In genomic region chr9:105857773-105858172, GRCm38 (mm10) we compare ENCODE assay signal across 9 mouse cellular contexts. TPM values are rescaled to one million over a fixed set of nuclear protein-coding genes. Genes with fewer than 3 reads are reported as not detected.
DNase-seq lines count a peak whose midpoint lies in the region; ATAC-seq and TF ChIP-seq lines count a peak whose summit lies in the region.
"Had no signal": no experiment of that assay in that cellular context is flagged by ENCODE, and none has a peak within 500 bp of the region (broad histone marks: within the 10 kb centered on the region; RNA-seq: fewer than 3 reads in every experiment).

No protein-coding gene starts in this region.

- no peaks in the 10 kb centered on the region for H3K4me1 ChIP-seq in cortical plate, adult 2 months (ENCODE audit: control insufficient read depth, insufficient read depth, low read length)
- no peaks in the 10 kb centered on the region for H3K4me1 ChIP-seq in lung, embryonic 15.5 days

- 10% methylated on average over 6 of the region's 6 CpGs for WGBS in lung, embryonic 15.5 days

- no peak overlapping the region for H3K27ac ChIP-seq in cortical plate, adult 2 months (ENCODE audit: insufficient read depth, low read length)
- H3K27ac ChIP-seq in lung, embryonic 15.5 days: no peak overlapping the region
- H3K27ac ChIP-seq: heart, embryonic 15.5 days had no signal

- H3K27me3 ChIP-seq in lung, embryonic 15.5 days: no peaks in the 10 kb centered on the region

- no peak overlapping the region for H3K4me3 ChIP-seq in cortical plate, adult 2 months (ENCODE audit: insufficient read depth, low read length)
- no peak overlapping the region for H3K4me3 ChIP-seq in lung, embryonic 15.5 days
- H3K4me3 ChIP-seq: heart, embryonic 15.5 days had no signal

- TF ChIP-seq CTCF in cortical plate, adult 2 months (IDR thresholded peaks at IDR 0.05; ENCODE audit: extremely low read depth, insufficient read depth, low read length): peak; percentile 93

- H3K4me2 ChIP-seq in lung, embryonic 15.5 days: no peak overlapping the region
- H3K4me2 ChIP-seq: heart, embryonic 15.5 days had no signal

- no peak overlapping the region for H3K9ac ChIP-seq in lung, embryonic 15.5 days
- H3K9ac ChIP-seq: heart, embryonic 15.5 days had no signal

- TF ChIP-seq POLR2A in cortical plate, adult 2 months (IDR thresholded peaks at IDR 0.05; ENCODE audit: extremely low read depth, insufficient read depth, low read length): no peak

- H3K36me3 ChIP-seq in lung, embryonic 15.5 days: no peaks in the 10 kb centered on the region
- H3K36me3 ChIP-seq: heart, embryonic 15.5 days had no signal

- no peaks in the 10 kb centered on the region for H3K9me3 ChIP-seq in lung, embryonic 15.5 days
- H3K9me3 ChIP-seq: heart, embryonic 15.5 days had no signal

- peak; percentile 26 for DNase-seq in CD4-positive helper T cell, adult 2 months (ENCODE audit: low read depth, low spot score)
- peak; percentile 51 for DNase-seq in adipocyte (ENCODE audit: low spot score)
- peak; percentile 62 to 74 for DNase-seq in gastrocnemius, postnatal 4 days (ENCODE audit: low spot score in 2 of 2)
- peak; percentile 77 for DNase-seq in layer of hippocampus, adult 11-12 months (ENCODE audit: low spot score)
- DNase-seq in retina, postnatal 1 day: peak; percentile 71

- peak; percentile 35; the same call in 1 of the 2 replicates for ATAC-seq in lung, embryonic 15.5 days (ENCODE audit: borderline replicate concordance, extremely low read depth, low FRiP score, low TSS enrichment)
- ATAC-seq in activated CD4-positive, CD25-positive, alpha-beta regulatory T cell, adult 4 months: no peak

RNA-seq across cellular contexts. Expression of gene Col6a6, which starts 29.8 kb away (rescaled TPM):
- 0.19 and 0.23 TPM in 2 replicates for polyA plus RNA-seq in cortical plate, adult 2 months (2012; rRNA removed)
- 100 to 1,000 TPM; 102 to 105 TPM for total RNA-seq in gastrocnemius, postnatal 4 days (2021)
- 0.88 and 1.2 TPM in 2 replicates for polyA plus RNA-seq in lung, embryonic 15.5 days (2015; fragmentation: Nextera tagmentation; extraction: Ambion mirVana)
- not detected for polyA plus RNA-seq in activated CD4-positive, CD25-positive, alpha-beta regulatory T cell, adult 4 months (2017; shearing (Covaris generic))

Comparison
In these comparisons a context has a peak if more than half of its experiments do, and no peak if none do; other contexts are left out.
1. DNase-seq: peak in every context shown above with its lines; median percentile 77 in layer of hippocampus, adult 11-12 months; 71 in retina, postnatal 1 day; 68 in gastrocnemius, postnatal 4 days; 51 in adipocyte; 26 in CD4-positive helper T cell, adult 2 months.